Mouse (Mus musculus) adrenal gland, adult 2 months (tissue): ENCODE data around the gene Zfp970. TPM values are rescaled to one million over a fixed set of nuclear protein-coding genes. Genes with fewer than 3 reads are reported as not detected.
"Not testable (repeated sequence)": the region's sequence is repeated elsewhere in the genome, so short reads cannot be mapped to it uniquely, and the experiment has no call there.

ENCODE experiments used
- DNase-seq: peaks from one replicate; pipeline ENCODE4 v3.0.0; 2021
- long read RNA-seq: library from polyadenylated mRNA; stranded (forward); transcript quantifications from one replicate; pipeline ENCODE4 v2.0.0, GENCODE M21; 2021
- polyA plus RNA-seq: library from polyadenylated mRNA; depleted of rRNA; stranded (reverse); fragments of >200 nt; gene quantifications from 2 replicates; pipeline ENCODE4 v1.2.3, GENCODE M21; 2012; rRNA removed
- total RNA-seq, 2 experiments: library from RNA; stranded (reverse); gene quantifications; 2 replicates each; pipeline ENCODE4 v1.2.3; 2021

The Zfp970 gene
- total RNA-seq = 10 to 100 TPM; 62.5 to 72.3 TPM
- polyA plus RNA-seq = 0.22 and 0.30 TPM in 2 replicates
- long read RNA-seq, partial matches to known transcripts = 6 of 16 reads
- long read RNA-seq, other reads (novel, unspliced or antisense) = 5 of 16 reads

GRCm38 (mm10) chr2:177464676-177465075 lies at the start of gene Zfp970:
Gene Zfp970, plus strand, starts transcription at chr2:177464733.
- DNase-seq = peak; percentile 68

- DNase-seq = not testable (repeated sequence)
Observed at GRCm38 (mm10) chr2:177468222-177468621, 3.7 kb downstream of the Zfp970 start.

- DNase-seq = peak; percentile 11
Observed at GRCm38 (mm10) chr2:177472261-177472660, 7.7 kb downstream of the Zfp970 start.

- DNase-seq = not testable (repeated sequence)
Observed at GRCm38 (mm10) chr2:177481971-177482370, 17.4 kb downstream of the Zfp970 start.

GRCm38 (mm10) chr2:177483238-177483948 lies 18.9 kb downstream of the Zfp970 start:
- DNase-seq = not testable (repeated sequence)

GRCm38 (mm10) chr2:177498067-177498466 lies 33.5 kb downstream of the Zfp970 start, which contains the start of gene Gm14403:
Gene Gm14403, plus strand, starts transcription at chr2:177498215.
- DNase-seq = peak; percentile 72

GRCm38 (mm10) chr2:177499182-177499581 lies 34.6 kb downstream of the Zfp970 start:
- peak; percentile 34 for DNase-seq

GRCm38 (mm10) chr2:177505211-177505719 lies 40.7 kb downstream of the Zfp970 start:
- DNase-seq = not testable (repeated sequence)

GRCm38 (mm10) chr2:177511381-177511780 lies 46.8 kb downstream of the Zfp970 start:
- DNase-seq = not testable (repeated sequence)

GRCm38 (mm10) chr2:177511972-177512371 lies 47.4 kb downstream of the Zfp970 start:
- not testable (repeated sequence) for DNase-seq

- not testable (repeated sequence) for DNase-seq
Observed at GRCm38 (mm10) chr2:177513991-177514479, 49.5 kb downstream of the Zfp970 start.

- DNase-seq = not testable (repeated sequence)
Observed at GRCm38 (mm10) chr2:177517746-177518145, 53.2 kb downstream of the Zfp970 start.

GRCm38 (mm10) chr2:177518354-177518753 lies 53.8 kb downstream of the Zfp970 start:
- not testable (repeated sequence) for DNase-seq

- not testable (repeated sequence) for DNase-seq
Observed at GRCm38 (mm10) chr2:177518960-177519359, 54.4 kb downstream of the Zfp970 start.

- DNase-seq = no peak
Observed at GRCm38 (mm10) chr2:177520035-177520434, 55.5 kb downstream of the Zfp970 start.

GRCm38 (mm10) chr2:177523061-177523460 lies 58.5 kb downstream of the Zfp970 start:
- DNase-seq = no peak

GRCm38 (mm10) chr2:177523674-177524073 lies 59.1 kb downstream of the Zfp970 start:
- DNase-seq = not testable (repeated sequence)

GRCm38 (mm10) chr2:177524171-177524570 lies 59.6 kb downstream of the Zfp970 start:
- not testable (repeated sequence) for DNase-seq

Other genes starting within 250 kb of the Zfp970 start
- gene Gm14409, start 197.7 kb upstream of the Zfp970 start, total RNA-seq = 1 to 10 TPM; 1.2 to 2.5 TPM
- not detected in 2 replicates for gene Gm14409, start 197.7 kb upstream of the Zfp970 start, polyA plus RNA-seq
- gene Gm14412, start 140.4 kb upstream of the Zfp970 start, total RNA-seq = 1 to 10 TPM; 3.4 to 4.5 TPM
- not detected in 2 replicates for gene Gm14412, start 140.4 kb upstream of the Zfp970 start, polyA plus RNA-seq
- gene Gm14418, start 66.4 kb upstream of the Zfp970 start, total RNA-seq = 10 to 100 TPM; 16.2 to 28.2 TPM
- not detected in 2 replicates for gene Gm14418, start 66.4 kb upstream of the Zfp970 start, polyA plus RNA-seq
- gene Gm14403, start 33.5 kb downstream of the Zfp970 start, total RNA-seq = 10 to 100 TPM; 66.2 to 94.9 TPM
- 0.21 and 0.33 TPM in 2 replicates for gene Gm14403, start 33.5 kb downstream of the Zfp970 start, polyA plus RNA-seq
- under 1 TPM in 1 of 2 experiments, not detected in 1; 0.93 TPM for gene Gm14406, start 113.5 kb downstream of the Zfp970 start, total RNA-seq
- gene Gm14406, start 113.5 kb downstream of the Zfp970 start, polyA plus RNA-seq = not detected in 2 replicates